Mouse (Mus musculus) urinary bladder, postnatal 25 days (tissue): Measurements from ENCODE around the gene Hist1h3d.
"Not testable (repeated sequence)": the region's sequence is repeated elsewhere in the genome, so short reads cannot be mapped to it uniquely, and the experiment has no call there.

Experiments
- DNase-seq: peaks from one replicate; pipeline ENCODE4 v3.0.0; 2022; ENCODE audit warnings: low spot score

The Hist1h3d gene

DNA sequence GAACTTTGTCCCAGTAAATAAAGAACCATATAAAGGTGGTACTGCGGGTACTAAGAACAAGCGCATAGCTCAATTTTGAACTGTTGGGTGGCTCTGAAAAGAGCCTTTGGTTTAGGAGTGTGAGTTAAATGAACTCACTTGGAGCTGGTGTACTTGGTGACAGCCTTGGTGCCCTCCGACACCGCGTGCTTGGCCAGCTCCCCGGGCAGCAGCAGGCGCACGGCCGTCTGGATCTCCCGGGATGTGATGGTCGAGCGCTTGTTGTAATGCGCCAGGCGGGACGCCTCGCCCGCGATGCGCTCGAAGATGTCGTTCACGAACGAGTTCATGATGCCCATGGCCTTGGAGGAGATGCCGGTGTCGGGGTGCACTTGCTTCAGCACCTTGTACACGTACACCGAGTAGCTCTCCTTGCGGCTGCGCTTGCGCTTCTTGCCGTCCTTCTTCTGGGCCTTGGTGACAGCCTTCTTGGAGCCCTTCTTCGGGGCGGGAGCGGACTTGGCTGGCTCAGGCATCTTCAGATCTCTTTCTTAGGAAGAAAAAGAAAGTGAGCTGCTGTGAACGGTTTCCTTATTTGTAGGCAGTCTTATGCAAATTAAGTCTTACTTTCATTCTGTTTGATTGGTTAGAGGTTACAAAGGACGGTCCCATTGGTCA lies 10.0 kb downstream of the Hist1h3d start:
- DNase-seq, result peak; percentile 51

DNA sequence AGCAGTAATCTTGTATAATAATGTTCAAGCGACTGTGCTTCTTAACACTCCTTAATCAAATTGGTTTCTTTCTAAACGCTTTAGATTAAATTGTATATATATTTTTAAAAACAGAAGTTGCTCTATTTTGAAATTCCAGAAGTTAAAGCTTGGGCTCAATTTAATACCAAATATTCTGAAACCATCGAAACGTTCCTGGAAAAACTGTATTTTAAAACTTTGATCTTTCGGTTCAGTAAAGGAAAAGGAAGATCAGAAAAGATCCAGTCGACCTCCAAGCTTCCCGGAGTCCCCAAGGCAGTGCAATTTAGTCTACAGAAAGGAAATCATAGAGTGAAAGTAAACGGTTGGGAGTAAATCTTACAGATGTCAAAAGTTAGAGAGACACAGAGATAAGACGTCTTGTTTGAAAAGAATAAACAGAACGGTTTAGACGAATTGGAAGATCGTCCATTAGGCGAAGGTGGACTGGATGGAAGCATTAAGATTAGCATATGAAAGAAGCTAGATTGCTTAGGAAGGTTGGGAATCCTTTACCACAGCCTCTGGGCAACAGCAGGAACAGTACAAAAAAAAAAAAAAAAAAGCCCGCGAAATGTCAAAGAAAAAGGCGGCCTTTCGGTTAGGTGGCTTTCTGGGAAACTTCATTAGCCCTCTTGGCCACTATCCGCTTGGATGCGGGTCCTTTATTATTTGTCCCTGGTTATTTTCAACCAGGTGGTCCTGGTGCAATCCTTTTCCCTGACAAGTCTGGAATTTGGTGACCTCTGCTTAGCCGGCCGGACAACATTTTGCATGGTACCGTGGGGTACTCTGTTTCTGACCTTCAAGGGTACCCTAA lies 10.8 kb downstream of the Hist1h3d start:
- no peak for DNase-seq

GRCm38 (mm10) chr13:23586940-23587225 lies 11.3 kb downstream of the Hist1h3d start:
- no peak for DNase-seq

GRCm38 (mm10) chr13:23591206-23591605 lies 15.6 kb downstream of the Hist1h3d start:
- no peak for DNase-seq

DNA sequence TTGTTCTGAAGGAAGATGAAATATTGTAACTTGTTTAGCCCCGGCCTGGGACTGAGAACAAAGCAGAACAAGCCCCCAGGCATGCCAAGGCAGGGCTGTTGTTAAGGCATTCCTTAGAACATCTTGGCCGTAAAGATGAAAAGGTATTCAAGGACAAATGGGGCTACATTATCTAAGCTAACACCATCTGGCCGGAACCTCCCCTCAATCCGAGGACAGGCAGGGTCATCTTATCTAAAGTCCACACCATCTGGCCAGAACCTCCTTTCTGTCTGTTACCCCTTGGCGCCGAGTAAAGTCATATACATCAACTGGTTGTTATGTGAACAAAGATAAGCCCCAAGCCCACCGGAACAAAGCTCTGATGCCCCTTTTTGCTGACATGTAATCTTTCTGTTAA lies 16.3 kb downstream of the Hist1h3d start:
- DNase-seq, result not testable (repeated sequence)

DNA sequence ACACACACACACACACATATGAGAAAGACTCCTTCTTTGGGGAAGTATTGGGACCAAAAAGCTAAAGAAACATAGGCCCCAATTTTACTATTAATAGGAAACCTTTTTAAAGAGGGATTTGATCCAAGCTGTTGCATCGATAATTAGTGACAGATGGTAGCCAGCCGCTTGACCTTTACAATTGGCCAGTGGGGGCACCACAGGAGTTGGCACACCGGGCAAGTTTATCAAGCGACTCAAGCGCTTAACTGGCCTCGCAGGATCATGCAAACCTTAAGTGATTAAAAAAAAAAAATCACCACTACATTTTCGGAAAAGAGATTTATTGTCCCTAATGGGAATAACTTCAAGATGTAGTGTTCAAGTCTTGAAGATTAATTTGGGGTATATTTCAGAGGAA lies 17.1 kb downstream of the Hist1h3d start:
- no peak for DNase-seq

DNA sequence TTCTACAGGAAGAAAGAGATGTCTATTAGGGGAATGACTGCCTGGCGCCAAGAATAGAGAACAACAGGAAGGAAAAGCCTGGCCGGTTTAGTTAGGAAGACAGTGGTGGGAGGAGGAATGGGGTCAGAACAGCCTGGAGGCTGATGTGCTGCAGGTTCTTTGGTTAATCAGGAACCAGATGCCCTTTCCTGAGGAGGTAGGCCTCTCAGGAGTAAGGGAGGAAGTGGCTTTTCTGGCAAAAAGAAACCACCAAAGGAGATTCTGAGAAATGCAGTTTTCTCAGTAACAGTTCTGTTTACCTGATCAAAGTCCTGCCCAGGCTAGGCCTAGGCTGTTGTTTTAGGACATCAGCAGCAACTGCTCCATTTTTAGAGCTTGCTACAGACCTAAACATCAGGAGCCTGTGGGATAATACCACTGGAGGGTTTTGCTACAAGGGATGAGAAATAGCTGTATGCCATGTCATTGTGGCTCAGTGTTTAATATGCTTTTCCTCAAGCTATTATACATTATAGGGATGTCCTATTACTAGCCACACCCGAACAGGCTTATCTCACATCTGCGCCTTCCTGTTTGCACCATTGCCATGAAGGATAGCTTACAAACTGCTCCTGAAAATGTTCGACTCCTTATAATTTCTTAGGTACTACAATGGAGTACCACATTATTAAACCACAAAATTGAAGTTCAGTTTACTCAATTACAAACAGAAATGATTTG lies 17.6 kb downstream of the Hist1h3d start:
- no peak for DNase-seq

- DNase-seq, result no peak
Measured at GRCm38 (mm10) chr13:23595185-23595584, 19.6 kb downstream of the Hist1h3d start.

DNA sequence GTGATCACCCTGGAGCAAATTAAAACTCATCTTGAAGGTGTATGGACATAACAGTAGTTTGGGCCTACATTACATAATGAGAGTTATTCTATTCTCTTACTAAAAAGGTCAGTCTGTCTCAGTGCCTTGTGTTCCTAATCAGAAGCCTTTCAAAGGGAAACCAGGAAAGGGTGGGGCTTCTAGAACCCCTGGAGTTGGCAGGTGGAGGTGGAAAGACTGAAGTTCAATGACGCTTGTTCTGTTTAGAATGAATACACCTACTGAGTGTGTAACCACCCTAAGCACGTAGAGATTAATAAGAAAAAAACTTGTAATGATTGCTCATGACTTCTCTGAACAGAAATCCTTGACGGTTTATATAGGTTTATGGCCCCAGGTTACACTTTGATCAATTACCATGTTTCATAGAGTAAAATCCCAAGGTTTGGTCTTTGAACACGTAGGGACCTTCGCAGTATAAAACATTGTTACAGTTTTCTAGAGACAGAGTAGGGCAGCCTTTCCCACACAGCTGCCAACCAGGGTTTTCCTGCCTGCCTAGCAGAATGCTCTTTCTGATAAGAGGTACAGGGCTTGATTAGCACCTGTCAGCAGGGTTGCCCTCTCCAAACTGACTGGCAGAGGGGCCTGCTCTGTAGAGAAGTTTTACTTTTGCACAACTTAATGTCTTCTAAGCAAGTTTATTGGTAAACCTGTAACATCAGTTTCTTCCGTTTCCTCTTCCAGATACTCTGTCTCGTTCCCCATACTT lies 20.2 kb downstream of the Hist1h3d start:
- DNase-seq, result no peak

- peak; percentile 83 for DNase-seq
Measured at GRCm38 (mm10) chr13:23597957-23598356, 22.4 kb downstream of the Hist1h3d start.

DNA sequence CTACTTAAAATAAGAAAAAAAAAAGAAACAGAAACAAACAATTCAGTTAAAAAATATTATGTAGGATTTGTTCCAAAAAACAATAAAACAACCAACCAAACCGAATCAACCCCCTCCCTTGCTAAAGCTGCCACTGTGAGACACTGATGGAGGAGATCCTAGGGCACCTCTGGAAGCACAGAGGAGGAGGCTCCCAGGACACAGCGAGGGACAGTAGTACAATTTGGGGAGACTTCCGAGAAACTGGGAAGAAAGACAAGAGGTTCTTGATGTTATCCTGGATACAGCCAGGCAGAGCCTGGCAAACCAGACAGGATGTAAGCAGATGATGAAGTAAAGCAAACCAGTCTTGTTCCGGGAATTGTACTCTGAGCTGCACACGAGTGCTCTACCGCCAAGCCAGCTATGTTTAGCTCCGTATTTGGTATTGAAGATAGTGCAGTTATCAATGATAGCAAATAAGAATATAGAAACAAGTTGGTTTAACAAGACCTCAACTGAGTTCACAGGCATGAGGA lies 27.7 kb downstream of the Hist1h3d start:
- no peak for DNase-seq

DNA sequence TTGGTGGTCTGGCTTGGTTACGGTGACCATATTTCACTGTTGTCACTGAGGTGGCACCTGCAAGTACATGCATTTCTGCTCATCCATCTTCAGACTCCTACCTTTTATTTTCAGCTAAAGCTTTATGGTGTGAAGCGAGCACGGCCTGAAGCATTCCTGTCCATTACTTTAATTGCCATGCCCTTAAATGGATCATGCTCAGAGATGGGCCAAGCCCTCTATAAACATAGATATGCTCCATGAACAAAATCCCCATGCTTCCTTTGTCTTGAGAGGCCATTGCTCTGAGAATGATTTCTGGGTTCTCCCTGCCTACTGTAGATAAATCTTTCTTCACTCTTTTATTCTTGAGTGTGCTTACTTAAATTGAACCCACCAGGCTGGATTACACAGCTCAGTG lies 28.9 kb downstream of the Hist1h3d start:
- DNase-seq, result no peak

GRCm38 (mm10) chr13:23605052-23605451 lies 29.5 kb downstream of the Hist1h3d start:
- DNase-seq, result no peak

- no peak for DNase-seq
Measured at GRCm38 (mm10) chr13:23609209-23609608, 33.6 kb downstream of the Hist1h3d start.

DNA sequence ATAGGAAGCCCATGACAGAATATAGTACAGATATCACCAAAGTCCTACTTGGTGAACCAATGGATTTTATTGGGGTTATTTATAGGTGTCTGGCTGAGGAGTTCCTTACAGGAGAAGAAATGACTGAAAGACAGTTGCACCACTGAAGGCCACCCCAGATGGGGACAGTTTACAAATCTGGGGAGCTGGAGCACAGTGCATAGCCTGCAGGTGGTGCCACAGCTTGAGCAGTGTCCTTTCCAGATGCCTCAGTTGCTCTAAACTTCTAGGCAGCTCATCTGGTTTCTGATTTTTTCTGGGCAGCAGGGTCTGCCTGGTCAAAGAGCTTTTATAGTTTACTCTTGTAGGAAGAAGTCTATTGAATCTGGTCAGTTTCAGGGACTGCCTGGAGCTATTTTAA lies 34.3 kb downstream of the Hist1h3d start:
- DNase-seq, result no peak

DNA sequence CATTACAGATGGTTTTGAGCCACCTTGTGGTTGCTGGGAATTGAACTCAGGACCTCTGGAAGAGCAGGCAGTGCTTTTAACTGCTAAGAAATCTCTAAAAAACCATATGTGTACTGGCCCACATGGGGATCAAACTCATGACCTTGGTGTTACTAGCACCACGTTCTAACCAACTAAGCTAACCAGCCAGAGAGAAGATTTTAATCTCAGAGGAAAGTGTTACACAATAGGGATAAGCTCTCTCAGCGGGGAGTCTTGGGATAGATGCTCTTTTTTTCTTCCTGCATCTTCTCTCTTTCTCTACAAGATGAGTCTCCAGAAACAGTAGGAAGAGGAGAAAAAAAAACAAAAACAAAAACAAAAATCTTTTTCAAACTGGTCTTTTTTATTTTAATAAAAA lies 34.8 kb downstream of the Hist1h3d start:
- no peak for DNase-seq

- DNase-seq, result no peak
Measured at GRCm38 (mm10) chr13:23611638-23612037, 36.1 kb downstream of the Hist1h3d start.

GRCm38 (mm10) chr13:23620056-23620732 lies 44.6 kb downstream of the Hist1h3d start:
- no peak for DNase-seq

DNA sequence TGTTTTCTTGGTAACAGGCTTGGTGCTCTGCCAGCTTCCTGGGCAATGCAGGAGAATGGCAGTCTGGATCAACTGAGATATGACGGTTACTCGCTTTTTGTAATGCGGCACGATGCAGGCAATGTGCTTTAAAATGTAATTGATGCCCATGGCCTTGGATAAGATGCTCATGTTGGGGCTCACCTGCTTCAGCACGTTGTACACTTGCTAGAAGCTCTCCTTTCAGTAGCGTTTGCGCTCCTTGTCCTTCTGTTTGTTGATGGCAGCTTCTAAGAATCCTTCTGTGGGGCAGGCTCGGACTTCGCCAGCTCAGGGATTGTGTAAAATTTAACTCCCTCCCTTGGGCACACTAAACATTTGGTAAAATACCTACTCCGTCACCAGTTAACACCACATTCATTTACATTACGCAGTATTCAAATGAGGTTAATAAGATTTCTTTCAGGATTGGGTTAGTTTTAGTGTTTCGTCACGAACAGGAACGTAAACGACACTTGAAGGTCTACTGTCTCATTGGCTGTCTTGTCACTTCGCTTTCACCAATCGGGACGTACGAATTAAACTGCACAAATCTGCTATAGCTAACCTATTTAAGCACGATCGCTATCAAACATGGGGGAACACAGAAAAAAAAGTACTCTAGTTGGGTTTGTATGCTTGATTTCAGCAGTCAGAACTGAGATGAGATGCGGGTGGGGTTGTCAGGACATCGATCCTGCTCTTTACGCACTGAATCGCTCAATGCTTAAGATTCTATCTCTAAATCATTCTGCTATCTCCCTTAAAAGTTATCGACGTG lies 45.4 kb downstream of the Hist1h3d start, which contains the start of gene Hist1h2be:
Gene Hist1h2be, minus strand, starts transcription at position 392 of the 799 bp plus-strand sequence.
- peak; percentile 31 for DNase-seq

GRCm38 (mm10) chr13:23621532-23622174 lies 46.1 kb downstream of the Hist1h3d start:
- peak; percentile 48 for DNase-seq
